Mouse (Mus musculus) liver, embryonic 13.5 days (tissue): Measurements from ENCODE around the gene Naa20. TPM values are rescaled to one million over a fixed set of nuclear protein-coding genes. Genes with fewer than 3 reads are reported as not detected.

ENCODE experiments used
- ATAC-seq: fragments of 200-750 bp; cut with Nextera tagmentation; 2 replicates; pipeline ENCODE4 v1.8.0; 2017; ENCODE audit warnings: low read depth, mild to moderate bottlenecking, moderate number of reproducible peaks, moderate library complexity
- DNase-seq: peaks from one replicate; pipeline ENCODE4 v3.0.0; 2022
- H3K27ac ChIP-seq: fragments of 300-500 bp; sonication (generic); 2 replicates; pipeline ENCODE4 v1.5.1; 2015; ENCODE audit warnings: moderate library complexity, mild to moderate bottlenecking, inconsistent platforms
- H3K27me3 ChIP-seq: fragments of 300-500 bp; sonication (generic); 2 replicates; pipeline ENCODE4 v1.6.1; 2015; ENCODE audit warnings: mild to moderate bottlenecking, inconsistent platforms
- H3K36me3 ChIP-seq: fragments of 300-500 bp; sonication (generic); 2 replicates; pipeline ENCODE4 v1.6.1; 2015; ENCODE audit warnings: mild to moderate bottlenecking, inconsistent platforms
- H3K4me1 ChIP-seq: fragments of 300-500 bp; sonication (generic); replicated peaks from 2 replicates; pipeline ENCODE4 v1.6.1; 2015; ENCODE audit warnings: inconsistent platforms
- H3K4me2 ChIP-seq: fragments of 300-500 bp; sonication (generic); 2 replicates; pipeline ENCODE4 v1.6.1; 2015; ENCODE audit warnings: inconsistent platforms, mild to moderate bottlenecking, moderate library complexity
- H3K4me3 ChIP-seq: fragments of 300-500 bp; sonication (generic); replicated peaks from 2 replicates; pipeline ENCODE4 v1.5.1; 2015; ENCODE audit warnings: mild to moderate bottlenecking, inconsistent platforms
- H3K9ac ChIP-seq: fragments of 300-500 bp; sonication (generic); 2 replicates; pipeline ENCODE4 v1.6.1; 2015; ENCODE audit warnings: mild to moderate bottlenecking, inconsistent platforms
- H3K9me3 ChIP-seq: fragments of 300-500 bp; sonication (generic); replicated peaks from 2 replicates; pipeline ENCODE4 v1.6.1; 2016; ENCODE audit warnings: inconsistent platforms
- WGBS: fragments of 180-500 bp; shearing (Covaris S2); methylation state at CpG from one replicate; pipeline ENCODE4 v1.1.7; 2015; ENCODE audit not compliant: insufficient replicate concordance; 5-methylcytosine and 5-hydroxymethylcytosine counted together
- polyA plus RNA-seq: library from polyadenylated mRNA; unstranded; fragments of >200 nt; fragmentation: Nextera tagmentation; extraction: Ambion mirVana; gene quantifications from 2 replicates; pipeline ENCODE4 v1.2.1, GENCODE M21; 2015

Naa20 gene
- polyA plus RNA-seq, 1 experiment from 2014 or later: 76.7 TPM

GRCm38 (mm10) chr2:145920941-145921650, 19.2 kb downstream of the Naa20 start:
- Histone ChIP-seq H3K4me3 (no peak overlapping the region), H3K36me3 (peaks cover 89% of the 10 kb centered on the region), H3K27me3 (no peaks in the 10 kb centered on the region), H3K9me3 (no peaks in the 10 kb centered on the region), H3K27ac (no peak overlapping the region), H3K9ac (no peak overlapping the region), H3K4me2 (no peak overlapping the region), H3K4me1 (no peaks in the 10 kb centered on the region)
- 82% methylated on average over 8 of the region's 8 CpGs for WGBS
- ATAC-seq (no peak), DNase-seq (no peak)

DNA sequence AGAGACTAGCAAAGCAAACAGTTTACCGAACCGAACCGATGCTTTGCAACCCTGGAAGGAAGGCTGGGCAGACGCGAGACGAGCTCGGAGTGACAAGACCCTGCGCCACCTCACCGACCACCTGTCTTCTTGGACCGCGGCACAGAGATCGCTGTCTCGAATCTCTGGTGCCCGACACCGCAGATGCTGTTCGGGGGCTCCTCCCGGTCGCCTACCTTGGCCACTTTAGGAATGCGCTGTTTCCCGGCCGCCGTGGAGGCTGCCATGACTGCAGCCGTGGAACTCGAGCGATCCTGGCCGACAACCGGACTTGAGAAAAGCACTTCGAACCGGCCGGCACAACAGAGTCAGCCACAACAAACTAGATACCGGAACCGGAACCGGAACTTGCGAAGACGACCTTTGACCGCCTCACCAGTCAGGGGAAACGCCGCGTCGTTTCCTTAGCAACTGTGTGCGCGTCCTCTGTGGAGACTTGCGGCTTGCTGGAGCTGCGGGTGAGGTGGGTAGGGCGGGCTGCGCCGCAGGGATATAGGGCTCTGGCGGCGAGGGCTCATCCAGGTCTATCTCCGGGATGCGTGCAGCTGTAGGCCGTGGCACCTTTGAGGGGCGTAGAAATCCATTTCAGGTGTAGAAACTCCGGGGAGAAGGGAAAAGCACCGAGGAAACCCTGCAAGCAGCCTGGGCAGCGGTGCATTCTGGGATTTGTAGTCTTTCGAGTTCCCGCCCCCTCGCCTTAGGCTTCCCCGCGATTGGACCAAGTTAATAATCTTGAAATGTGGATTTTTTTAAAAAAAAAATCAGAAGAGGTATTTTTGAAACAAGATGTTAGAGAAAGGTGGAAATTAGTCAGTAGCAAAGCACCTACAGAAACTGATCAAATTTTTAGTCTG, 32.7 kb downstream of the Naa20 start, which contains the start of the genes Cfap61 and Crnkl1:
Gene Cfap61 (plus strand): TSS at position 446 of the 893 bp plus-strand sequence.
Gene Crnkl1 (minus strand): TSS at position 676 of the 893 bp plus-strand sequence.
- peak; percentile 98 for ATAC-seq
- H3K36me3 ChIP-seq: peaks cover 30% of the 10 kb centered on the region
- no peaks in the 10 kb centered on the region for H3K27me3 ChIP-seq
- peak within 1 kb of the TSS; percentile 93 for H3K4me3 ChIP-seq
- DNase-seq: peak; percentile 83
- H3K27ac ChIP-seq: peak within 1 kb of the TSS; percentile 62
- H3K9ac ChIP-seq: peak within 1 kb of the TSS; percentile 82
- under 1% methylated on average over 61 of the region's 61 CpGs for WGBS
- peak within 1 kb of the TSS; percentile 77 for H3K4me2 ChIP-seq
- H3K4me1 ChIP-seq: peaks cover 16% of the 10 kb centered on the region
- H3K9me3 ChIP-seq: no peaks in the 10 kb centered on the region

DNA sequence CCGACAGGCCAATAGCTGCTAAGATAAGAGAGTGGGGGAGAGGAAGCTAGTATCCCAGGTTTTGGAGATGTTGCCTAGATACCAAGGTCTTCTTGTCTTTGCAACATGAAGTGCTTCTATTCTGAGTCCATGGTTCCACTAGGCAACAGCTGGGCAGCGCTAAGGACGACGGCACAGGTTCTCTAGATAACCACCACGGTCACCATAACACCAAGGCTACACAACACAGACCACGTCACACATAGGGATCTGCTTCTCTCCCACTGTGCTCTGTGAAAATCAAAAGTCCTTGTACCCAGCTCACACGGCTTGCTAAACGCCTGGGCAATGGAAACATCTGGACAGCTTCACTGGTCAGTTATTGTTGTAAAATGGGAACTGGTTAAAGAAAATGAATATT, 35.1 kb downstream of the Naa20 start:
- Histone ChIP-seq H3K4me3 (no peak overlapping the region), H3K4me2 (no peak overlapping the region), H3K36me3 (peaks cover 8% of the 10 kb centered on the region), H3K4me1 (peaks cover 16% of the 10 kb centered on the region), H3K27ac (no peak overlapping the region), H3K9ac (no peak overlapping the region), H3K9me3 (no peaks in the 10 kb centered on the region), H3K27me3 (no peaks in the 10 kb centered on the region)
- 62% methylated on average over 8 of the region's 8 CpGs for WGBS
- DNase-seq (no peak), ATAC-seq (no peak)

DNA sequence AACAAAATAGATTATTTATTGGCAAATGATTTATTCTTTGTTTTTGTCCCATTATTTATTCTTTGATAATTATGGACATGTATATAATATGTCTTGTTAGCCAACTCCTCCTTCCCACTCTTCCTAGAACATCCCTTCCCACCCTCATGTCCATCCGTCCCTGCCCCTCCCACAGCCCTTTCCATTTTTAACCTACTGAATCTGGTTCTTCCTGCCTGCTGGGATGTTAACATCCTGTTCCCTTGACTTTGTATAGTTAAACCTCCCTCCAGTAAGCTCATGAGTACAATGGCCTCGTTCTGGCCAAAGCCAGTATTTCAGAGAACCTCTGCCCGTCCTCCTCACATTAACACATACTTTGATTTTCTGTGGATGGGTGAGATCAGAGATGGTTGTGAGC, 39.5 kb downstream of the Naa20 start:
- Histone ChIP-seq H3K27ac (no peak overlapping the region), H3K9me3 (no peaks in the 10 kb centered on the region), H3K9ac (no peak overlapping the region), H3K4me3 (no peak overlapping the region), H3K4me2 (no peak overlapping the region), H3K36me3 (no peaks in the 10 kb centered on the region), H3K4me1 (no peaks in the 10 kb centered on the region), H3K27me3 (no peaks in the 10 kb centered on the region)
- DNase-seq: no peak
- WGBS: 35% methylated on average over 3 of the region's 3 CpGs
- no peak for ATAC-seq

GRCm38 (mm10) chr2:145944286-145944685, 42.4 kb downstream of the Naa20 start:
- Histone ChIP-seq H3K27me3 (no peaks in the 10 kb centered on the region), H3K9ac (no peak overlapping the region), H3K9me3 (no peaks in the 10 kb centered on the region), H3K4me2 (no peak overlapping the region), H3K4me1 (no peaks in the 10 kb centered on the region), H3K27ac (no peak overlapping the region), H3K4me3 (no peak overlapping the region), H3K36me3 (no peaks in the 10 kb centered on the region)
- no peak for ATAC-seq
- WGBS: 79% methylated on average over 3 of the region's 3 CpGs
- DNase-seq: no peak

GRCm38 (mm10) chr2:145948402-145948954, 46.6 kb downstream of the Naa20 start:
- Histone ChIP-seq H3K27me3 (0 out of 2 replicates have a peak, but pooled peaks cover 2% of the 10 kb centered on the region), H3K4me3 (no peak overlapping the region), H3K4me2 (no peak overlapping the region), H3K27ac (no peak overlapping the region), H3K9me3 (no peaks in the 10 kb centered on the region), H3K9ac (no peak overlapping the region), H3K4me1 (no peaks in the 10 kb centered on the region), H3K36me3 (no peaks in the 10 kb centered on the region)
- no peak for ATAC-seq
- WGBS: 66% methylated on average over 7 of the region's 7 CpGs
- DNase-seq: no peak

GRCm38 (mm10) chr2:145949475-145950068, 47.7 kb downstream of the Naa20 start:
- H3K9me3 ChIP-seq: no peaks in the 10 kb centered on the region
- H3K27ac ChIP-seq: no peak overlapping the region
- no peak overlapping the region for H3K4me2 ChIP-seq
- no peak overlapping the region for H3K9ac ChIP-seq
- 65% methylated on average over 11 of the region's 11 CpGs for WGBS
- no peaks in the 10 kb centered on the region for H3K4me1 ChIP-seq
- no peak for ATAC-seq
- H3K36me3 ChIP-seq: no peaks in the 10 kb centered on the region
- 0 out of 2 replicates have a peak, but pooled peaks cover 2% of the 10 kb centered on the region for H3K27me3 ChIP-seq
- no peak overlapping the region for H3K4me3 ChIP-seq
- DNase-seq: no peak

DNA sequence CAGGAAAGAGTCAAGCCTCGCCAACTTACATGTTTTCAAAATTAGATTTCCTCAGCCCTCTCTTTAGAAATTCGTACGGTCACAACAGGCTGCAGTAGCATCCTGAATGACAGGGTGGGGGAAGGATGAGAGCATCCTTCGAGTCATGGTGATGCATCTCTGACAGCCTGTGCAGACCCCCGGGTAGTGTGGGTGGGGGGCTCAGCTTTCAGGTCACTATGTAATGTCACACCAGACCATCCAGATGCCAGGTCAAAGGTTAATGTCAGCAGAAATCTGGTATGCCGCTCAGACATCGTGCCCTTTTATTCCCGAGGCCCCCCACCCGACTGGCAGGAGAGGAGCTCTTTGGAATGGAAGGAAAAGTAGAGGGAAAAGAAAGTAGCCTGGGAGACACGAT, 48.3 kb downstream of the Naa20 start:
- H3K4me2 ChIP-seq: no peak overlapping the region
- no peak overlapping the region for H3K4me3 ChIP-seq
- H3K9ac ChIP-seq: no peak overlapping the region
- 52% methylated on average over 10 of the region's 10 CpGs for WGBS
- no peak for ATAC-seq
- no peaks in the 10 kb centered on the region for H3K4me1 ChIP-seq
- 0 out of 2 replicates have a peak, but pooled peaks cover 2% of the 10 kb centered on the region for H3K27me3 ChIP-seq
- no peak for DNase-seq
- H3K27ac ChIP-seq: no peak overlapping the region
- H3K9me3 ChIP-seq: no peaks in the 10 kb centered on the region
- no peaks in the 10 kb centered on the region for H3K36me3 ChIP-seq

GRCm38 (mm10) chr2:145952726-145953125, 50.8 kb downstream of the Naa20 start:
- Histone ChIP-seq H3K4me1 (no peaks in the 10 kb centered on the region), H3K27ac (no peak overlapping the region), H3K9me3 (no peaks in the 10 kb centered on the region), H3K4me3 (no peak overlapping the region), H3K9ac (no peak overlapping the region), H3K4me2 (no peak overlapping the region), H3K27me3 (0 out of 2 replicates have a peak, but pooled peaks cover 2% of the 10 kb centered on the region), H3K36me3 (no peaks in the 10 kb centered on the region)
- DNase-seq: no peak
- no peak for ATAC-seq
- WGBS: 61% methylated on average over 5 of the region's 5 CpGs

DNA sequence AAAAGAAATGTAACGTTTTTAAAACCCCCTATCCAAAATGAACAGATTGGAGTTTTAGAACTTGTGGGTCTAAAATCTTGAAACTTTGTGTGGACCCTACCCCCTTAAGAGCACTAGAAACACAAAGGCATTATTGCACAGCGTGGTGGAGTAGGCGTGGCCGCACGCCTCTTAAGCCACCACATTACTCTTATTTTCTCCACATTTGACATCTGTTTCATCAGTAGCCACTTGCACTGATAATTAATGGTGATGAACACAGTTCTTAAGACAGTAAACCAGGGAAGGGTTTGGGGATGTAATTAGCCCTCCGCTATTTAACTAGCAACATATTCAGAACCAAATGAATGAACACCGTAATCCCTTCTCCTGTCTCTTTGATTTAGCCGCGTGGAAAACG, 53.9 kb downstream of the Naa20 start:
- 69% methylated on average over 10 of the region's 10 CpGs for WGBS
- ATAC-seq (no peak), DNase-seq (no peak)
- H3K36me3 ChIP-seq: no peaks in the 10 kb centered on the region
- H3K27me3 ChIP-seq: no peaks in the 10 kb centered on the region
- H3K4me1 ChIP-seq: no peaks in the 10 kb centered on the region
- H3K9ac ChIP-seq: no peak overlapping the region
- no peak overlapping the region for H3K27ac ChIP-seq
- no peaks in the 10 kb centered on the region for H3K9me3 ChIP-seq
- H3K4me2 ChIP-seq: no peak overlapping the region
- no peak overlapping the region for H3K4me3 ChIP-seq

DNA sequence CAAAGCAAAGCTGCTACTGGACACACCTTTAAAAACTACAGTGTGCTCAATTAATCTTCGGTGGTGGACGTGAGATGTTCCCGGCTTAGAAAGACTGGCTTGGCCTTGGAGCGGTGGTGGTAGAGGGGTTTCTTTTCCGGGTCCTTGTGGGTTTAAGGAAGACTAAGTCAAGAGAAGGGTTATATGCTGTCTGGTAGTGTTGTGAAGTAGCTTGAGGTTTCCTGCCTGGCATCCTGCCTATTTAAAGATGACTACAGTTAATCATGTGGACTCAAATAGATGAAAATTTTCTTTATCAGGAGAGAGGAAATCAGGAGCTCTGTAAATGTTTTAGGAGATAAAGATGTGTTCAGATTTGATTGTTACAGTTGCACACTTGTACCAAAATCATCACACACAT, 54.4 kb downstream of the Naa20 start:
- H3K9ac ChIP-seq: no peak overlapping the region
- H3K4me3 ChIP-seq: no peak overlapping the region
- DNase-seq (no peak), ATAC-seq (no peak)
- H3K27me3 ChIP-seq: no peaks in the 10 kb centered on the region
- no peaks in the 10 kb centered on the region for H3K36me3 ChIP-seq
- no peak overlapping the region for H3K27ac ChIP-seq
- 62% methylated on average over 5 of the region's 5 CpGs for WGBS
- no peaks in the 10 kb centered on the region for H3K9me3 ChIP-seq
- H3K4me2 ChIP-seq: no peak overlapping the region
- no peaks in the 10 kb centered on the region for H3K4me1 ChIP-seq
